Mouse (Mus musculus) heart, postnatal 14 days (tissue): Measurements from ENCODE around the gene Catip. TPM values are rescaled to one million over a fixed set of nuclear protein-coding genes. Genes with fewer than 3 reads are reported as not detected.
"Not testable (repeated sequence)": the region's sequence is repeated elsewhere in the genome, so short reads cannot be mapped to it uniquely, and the experiment has no call there.

Source experiments
- DNase-seq, 2 experiments: peaks; one replicate each; pipeline ENCODE4 v3.0.0; 2021 to 2022
- intact Hi-C: fragments of 180-260 bp; cut with DNase I; formaldehyde crosslinking; loops from one replicate; pipeline ENCODE4 v1.15.1; 2025
- long read RNA-seq, 2 experiments: library from polyadenylated mRNA; stranded (forward); transcript quantifications; one replicate each; pipeline ENCODE4 v2.0.0; 2021
- total RNA-seq, 2 experiments: library from RNA; stranded (reverse); gene quantifications; 2 replicates each; pipeline ENCODE4 v1.2.3; 2021

Catip gene
- total RNA-seq = under 1 TPM; 0.12 to 0.67 TPM
- long read RNA-seq, experiment 1 = 0 reads
- long read RNA-seq, experiment 2, partial matches to known transcripts = 0 of 1 reads
- long read RNA-seq, experiment 2, other reads (novel, unspliced or antisense) = 1 of 1 reads

GRCm38 (mm10) chr1:74361812-74362211 lies at the start of gene Catip:
TSS of gene Catip (plus strand) at chr1:74362108.
- intact Hi-C loops = loop anchor here (1.0 to 2.0 kb wide), 4 partner anchors 49 to 157 kb away; no protein-coding TSS in a partner anchor
- peak; percentile 70 to 87 for DNase-seq

GRCm38 (mm10) chr1:74313049-74313692 lies 48.7 kb upstream of the Catip start:
- intact Hi-C loops = loop anchor here (1.0 to 2.0 kb wide), 2 partner anchors 48 to 140 kb away; no protein-coding TSS in a partner anchor
- peak; percentile 54 to 75 for DNase-seq

- intact Hi-C loops = no loop called here
- DNase-seq = no peak
These were observed 47.1 kb upstream of the Catip start for GRCm38 (mm10) chr1:74314796-74315195.

- intact Hi-C loops = no loop called here
- DNase-seq = no peak
These were observed 45.6 kb upstream of the Catip start for GRCm38 (mm10) chr1:74316114-74316827.

DNA sequence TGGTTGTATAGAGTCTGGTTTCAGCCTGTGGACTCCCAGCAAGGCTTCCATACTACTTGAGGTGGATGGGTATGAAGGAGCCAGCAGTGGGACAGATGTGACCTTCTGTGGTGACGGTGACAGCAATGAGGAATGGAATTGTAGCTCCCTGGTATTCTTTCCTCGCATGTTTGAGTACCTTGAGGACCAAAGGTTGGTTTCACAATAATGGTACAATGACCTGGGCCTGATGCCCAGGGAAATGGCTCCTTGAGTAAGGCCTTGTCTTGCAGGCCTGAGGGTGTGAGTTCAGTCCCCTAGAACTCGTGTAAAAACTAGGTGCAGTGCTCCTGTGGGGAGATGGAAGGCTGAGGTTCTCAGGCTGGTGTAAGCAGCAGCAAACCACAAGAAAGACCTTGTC lies 43.2 kb upstream of the Catip start:
- intact Hi-C loops = loop anchor here (2.0 kb wide), 1 partner anchor 28 kb away; no protein-coding TSS in a partner anchor
- no peak for DNase-seq

DNA sequence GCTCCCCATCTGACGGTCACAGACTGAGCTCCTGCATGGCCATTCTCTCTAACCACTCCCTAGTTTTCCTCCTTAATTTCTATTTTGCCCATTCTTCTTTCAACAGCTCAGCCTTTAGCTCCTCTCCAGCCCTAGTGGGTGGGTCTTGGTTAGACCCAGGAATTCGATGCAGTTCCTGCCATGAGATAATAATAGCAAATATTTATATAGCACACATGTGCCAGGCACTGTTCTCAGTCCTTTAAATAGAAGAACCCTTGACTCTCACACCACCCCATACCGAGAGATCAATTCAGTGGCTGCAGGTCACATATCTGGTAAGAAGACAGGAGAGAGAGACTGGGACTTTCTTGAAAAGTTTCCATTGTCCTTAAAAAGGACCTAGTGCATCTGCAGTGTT lies 40.5 kb upstream of the Catip start:
- intact Hi-C loops = no loop called here

DNA sequence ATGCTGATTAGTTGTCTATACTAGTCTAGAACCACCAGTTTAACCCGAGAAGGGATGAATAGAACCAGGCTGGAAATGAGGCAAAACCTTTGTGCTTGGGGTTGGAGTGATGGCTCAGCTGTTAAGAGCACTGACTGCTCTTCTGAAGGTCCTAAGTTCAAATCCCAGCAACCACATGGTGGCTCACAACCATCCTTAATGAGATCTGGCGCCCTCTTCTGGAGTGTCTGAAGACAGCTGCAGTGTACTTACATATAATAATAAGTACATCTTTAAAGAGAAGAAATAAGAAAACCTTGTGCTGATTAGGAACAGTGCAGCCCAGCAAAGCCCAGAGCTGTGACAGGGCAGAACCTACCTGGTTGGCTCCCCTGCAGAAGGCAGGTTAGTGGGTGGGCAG lies 35.0 kb upstream of the Catip start:
- intact Hi-C loops, DNase-seq: not testable (repeated sequence)

More for the DNA sequence above, 40.5 kb upstream of the Catip start:
- no peak for DNase-seq

DNA sequence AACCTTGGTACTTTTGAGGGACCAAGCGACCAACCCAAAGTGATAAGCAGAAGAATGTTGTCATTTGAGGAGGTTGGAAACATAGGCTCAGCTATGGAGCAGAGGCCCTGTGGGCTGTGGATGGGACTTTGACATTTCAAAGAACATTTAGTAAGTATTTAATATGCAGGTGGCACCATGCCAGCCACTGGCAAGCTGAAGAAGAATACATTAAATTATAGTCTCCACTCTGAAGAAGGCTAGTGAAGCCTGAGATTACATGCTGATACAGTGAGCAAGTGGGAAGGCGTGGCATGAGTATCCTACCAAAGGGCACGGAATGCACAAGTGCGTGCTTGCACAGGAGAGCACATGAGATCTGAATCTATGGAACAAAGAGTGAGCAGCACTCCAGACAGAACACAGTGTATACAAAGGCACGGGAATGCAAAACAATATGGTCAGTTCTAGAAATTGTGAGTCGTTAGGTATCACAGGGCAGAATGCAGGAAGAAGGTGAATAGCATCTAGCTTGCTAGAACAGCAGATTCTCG lies 31.9 kb upstream of the Catip start:
- intact Hi-C loops = no loop called here
- DNase-seq = no peak

DNA sequence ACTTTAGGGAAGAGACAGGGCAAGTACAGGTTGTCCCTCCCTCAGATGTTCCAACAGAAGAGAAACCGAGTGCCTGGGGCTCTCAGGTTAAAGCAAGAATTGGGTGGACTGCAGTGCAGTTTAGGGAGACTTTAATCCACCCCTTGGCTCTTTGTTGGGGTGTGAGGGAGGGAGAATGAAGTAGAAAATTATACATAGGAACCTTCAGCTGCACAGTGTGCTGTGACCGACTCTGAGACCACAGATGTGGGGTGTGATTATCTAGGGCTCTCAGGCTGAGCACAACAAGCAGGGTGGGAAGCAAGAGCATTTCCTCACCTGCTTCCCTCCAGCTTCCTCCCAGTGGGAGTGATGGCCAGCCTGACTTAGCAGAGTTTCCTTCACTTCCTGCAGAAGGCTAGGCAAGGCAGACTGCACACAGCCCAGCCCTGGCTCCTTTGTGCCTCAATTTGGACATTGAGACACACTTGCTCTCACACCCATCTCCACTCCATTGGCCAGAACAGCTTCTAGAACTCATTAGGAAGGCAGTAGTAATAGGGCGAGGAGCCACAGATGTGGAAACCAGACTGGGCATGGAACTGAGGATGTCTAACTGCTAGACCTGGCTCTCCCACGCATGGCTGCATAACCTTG lies 30.7 kb upstream of the Catip start:
- intact Hi-C loops = no loop called here
- DNase-seq = peak; percentile 39 to 47

DNA sequence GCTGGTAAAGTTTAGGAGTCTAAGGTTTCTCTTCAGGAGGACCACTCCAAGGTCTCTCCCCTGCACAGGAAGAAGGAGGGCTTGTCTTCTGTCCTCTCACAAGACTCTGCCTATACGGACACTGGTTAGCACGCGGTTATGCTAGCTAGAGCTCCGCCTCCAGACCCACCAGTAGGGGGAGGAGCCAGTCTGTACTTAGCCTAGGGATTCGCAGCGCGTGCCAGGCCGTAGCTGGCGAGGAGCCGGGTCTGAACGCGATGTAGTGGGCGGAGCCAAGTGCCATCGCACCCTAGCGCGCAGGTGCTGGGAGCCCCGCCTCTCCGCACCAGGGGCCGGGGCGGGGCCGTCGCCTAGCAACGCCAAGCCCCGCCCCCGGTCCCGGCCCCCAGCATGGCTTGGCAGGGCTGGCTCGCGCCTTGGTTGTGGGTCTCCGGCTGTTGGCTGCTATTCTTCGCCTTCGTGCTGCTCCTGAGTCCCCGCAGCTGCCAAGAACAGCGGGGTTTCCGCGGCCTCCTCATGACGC lies 29.6 kb upstream of the Catip start:
- peak; percentile 96 to 97 for DNase-seq
- intact Hi-C loops = loop anchor here (2.0 kb wide), 1 partner anchor 24 kb away; no protein-coding TSS in a partner anchor

DNA sequence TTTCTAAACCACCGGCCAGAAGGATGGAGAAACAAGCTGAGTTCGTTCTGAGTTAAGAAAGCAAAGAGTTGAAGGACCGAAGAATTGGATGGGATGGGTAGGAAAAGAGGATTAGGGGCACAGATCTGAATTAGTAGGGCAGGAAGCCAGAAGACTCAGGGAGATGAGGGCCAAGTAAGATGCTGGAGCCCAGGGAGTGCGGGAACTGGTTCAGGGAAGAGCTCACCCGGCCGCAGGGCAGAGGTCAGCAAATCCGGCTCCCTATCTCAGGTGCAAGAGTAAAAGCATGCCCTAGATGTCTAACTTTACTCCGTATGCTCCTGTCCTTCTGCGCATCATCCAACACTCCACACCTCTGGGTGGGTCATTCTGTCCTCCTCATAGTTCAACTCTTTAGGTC lies 29.0 kb upstream of the Catip start:
- no peak for DNase-seq
- intact Hi-C loops = loop anchor here (2.0 kb wide), 1 partner anchor 24 kb away; no protein-coding TSS in a partner anchor

DNA sequence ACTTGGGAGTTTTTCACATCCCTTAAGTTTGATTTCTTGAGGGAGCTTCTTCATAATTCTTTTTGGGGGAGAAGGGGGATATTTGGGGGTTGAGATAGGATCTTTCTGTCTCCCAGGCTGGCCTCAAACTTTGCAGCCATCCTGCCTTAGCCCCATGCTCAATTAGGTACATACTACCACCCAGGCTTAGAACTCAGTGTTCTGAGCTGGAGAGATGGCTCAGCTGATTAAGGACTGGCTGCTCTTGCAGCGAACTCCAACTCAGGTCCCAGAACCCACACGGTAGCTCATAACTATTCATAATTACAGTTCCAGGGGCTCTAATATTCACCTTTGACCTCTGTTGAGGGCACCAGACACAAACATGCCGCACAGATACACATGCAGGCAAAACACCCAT lies 27.3 kb upstream of the Catip start:
- no peak for DNase-seq
- intact Hi-C loops = no loop called here

GRCm38 (mm10) chr1:74335033-74335432 lies 26.9 kb upstream of the Catip start:
- peak; percentile 28 to 37 for DNase-seq
- intact Hi-C loops = no loop called here

GRCm38 (mm10) chr1:74335436-74336170 lies 26.3 kb upstream of the Catip start:
- peak in 1 of 2 experiments; percentile 30 for DNase-seq
- intact Hi-C loops = no loop called here

GRCm38 (mm10) chr1:74337241-74337771 lies 24.6 kb upstream of the Catip start:
- intact Hi-C loops = no loop called here
- peak in 1 of 2 experiments; percentile 23 for DNase-seq

DNA sequence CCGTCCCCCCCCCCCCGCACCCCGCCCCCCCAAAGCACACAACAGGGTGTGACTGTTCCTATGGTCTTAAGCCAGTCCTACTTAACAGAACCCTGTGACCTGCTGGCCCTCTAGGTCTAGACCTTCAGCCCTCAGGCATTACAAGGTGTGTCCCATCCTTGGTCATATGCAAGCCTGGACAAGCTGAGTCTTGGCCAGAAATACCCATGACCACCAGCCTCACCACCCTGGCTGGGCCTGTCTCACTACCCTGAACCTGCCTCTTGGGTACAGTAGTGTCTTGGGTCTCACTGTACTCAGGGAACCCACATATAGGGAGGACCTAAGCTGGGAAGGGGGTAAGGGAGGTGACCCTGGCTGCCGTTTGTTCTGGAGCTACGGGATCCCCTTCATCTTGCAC lies 23.9 kb upstream of the Catip start:
- intact Hi-C loops = no loop called here
- no peak for DNase-seq

- intact Hi-C loops = no loop called here
- DNase-seq = no peak
These were observed 23.3 kb upstream of the Catip start for GRCm38 (mm10) chr1:74338626-74339025.

GRCm38 (mm10) chr1:74339917-74340316 lies 22.0 kb upstream of the Catip start:
- intact Hi-C loops = no loop called here
- no peak for DNase-seq

DNA sequence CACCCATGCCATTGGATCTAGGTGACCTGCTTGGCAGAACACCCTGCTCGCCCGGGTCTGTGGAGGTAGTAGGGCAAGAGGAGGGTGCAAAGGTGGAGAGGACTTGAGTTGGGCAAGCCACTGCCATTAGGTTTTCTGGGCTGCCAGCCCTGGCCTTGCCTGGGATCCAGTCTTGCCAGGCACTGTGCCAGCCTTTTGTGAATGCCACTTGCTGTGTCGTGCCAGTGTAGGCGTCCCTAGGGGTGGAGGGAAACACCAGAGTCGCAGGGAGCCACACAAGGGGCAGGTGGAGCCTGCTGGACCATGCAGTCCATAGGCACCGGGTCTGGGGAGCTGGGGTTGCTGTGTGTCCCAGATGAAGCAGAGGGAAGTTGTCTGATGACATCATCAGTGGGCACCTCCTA lies 21.5 kb upstream of the Catip start:
- DNase-seq = peak; percentile 71 to 79
- intact Hi-C loops = no loop called here

DNA sequence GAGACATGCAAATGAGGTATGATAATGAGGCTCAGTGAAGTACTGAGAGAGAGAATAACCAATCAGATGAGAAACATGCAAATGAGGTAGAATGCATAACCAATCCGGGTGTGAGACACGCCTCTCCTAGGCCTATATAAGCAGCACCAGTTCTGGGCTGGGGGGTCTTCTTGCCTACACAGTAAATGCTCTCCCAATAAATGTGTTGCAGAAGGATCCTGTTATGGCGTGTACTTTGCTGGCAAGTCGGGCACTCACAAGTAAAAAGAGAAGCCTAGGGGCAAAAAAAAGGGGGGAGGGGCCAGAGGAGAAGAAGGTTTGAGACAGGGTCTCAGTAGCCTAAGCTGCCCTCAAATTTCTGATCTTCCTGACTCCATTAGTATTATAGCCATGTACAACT lies 20.9 kb upstream of the Catip start:
- DNase-seq, intact Hi-C loops: not testable (repeated sequence)
